Mouse (Mus musculus) MEL (cell line): ENCODE measurements around the gene G430095P16Rik. TPM values are rescaled to one million over a fixed set of nuclear protein-coding genes. Genes with fewer than 3 reads are reported as not detected.

Source experiments
- DNase-seq: peaks from one replicate; pipeline ENCODE4 v3.0.0; 2011; ENCODE audit warnings: low read depth, low spot score
- H3K27ac ChIP-seq: 2 replicates; pipeline ENCODE4 v1.5.1; 2012; ENCODE audit warnings: low read depth, mild to moderate bottlenecking, control low read depth, low read length, moderate library complexity; ENCODE audit not compliant: control insufficient read depth
- H3K27me3 ChIP-seq, 2 experiments: fragments of 150-350 bp in 1 of 2; sonication (generic) in 1 of 2; 2 replicates each; pipeline ENCODE4 v1.6.1; 2012; ENCODE audit warnings: low read length in 2 of 2, mild to moderate bottlenecking in 2 of 2, improper control_type of control experiment in 1 of 2, moderate library complexity in 1 of 2; ENCODE audit not compliant: insufficient read depth in 2 of 2, control insufficient read depth in 1 of 2
- H3K36me3 ChIP-seq, 2 experiments: 2 replicates each; pipeline ENCODE4 v1.6.1; 2012 to 2014; ENCODE audit warnings: low read length in 2 of 2, improper control_type of control experiment in 1 of 2, inconsistent platforms in 1 of 2, mild to moderate bottlenecking in 1 of 2; ENCODE audit not compliant: insufficient read depth in 2 of 2, control insufficient read depth in 1 of 2
- H3K4me1 ChIP-seq, 2 experiments: fragments of 150-350 bp in 1 of 2; sonication (generic) in 1 of 2; 2 replicates each; pipeline ENCODE4 v1.6.1; 2012; ENCODE audit warnings: low read length in 2 of 2, improper control_type of control experiment in 1 of 2, mild to moderate bottlenecking in 1 of 2; ENCODE audit not compliant: insufficient read depth in 2 of 2, control insufficient read depth in 1 of 2
- H3K4me3 ChIP-seq, 2 experiments: fragments of 150-350 bp in 1 of 2; sonication (generic) in 1 of 2; 2 replicates each; pipeline ENCODE4 v1.5.1; 2012; ENCODE audit warnings: low read depth in 2 of 2, low read length in 2 of 2, mild to moderate bottlenecking in 2 of 2, moderate library complexity in 2 of 2, control low read depth in 1 of 2, improper control_type of control experiment in 1 of 2; ENCODE audit not compliant: control insufficient read depth in 1 of 2, insufficient read depth in 1 of 2
- H3K79me2 ChIP-seq: 2 replicates; pipeline ENCODE4 v1.6.1; 2012; ENCODE audit warnings: mild to moderate bottlenecking, low read length, moderate library complexity; ENCODE audit not compliant: control insufficient read depth, poor library complexity, insufficient read depth
- H3K9ac ChIP-seq: 2 replicates; pipeline ENCODE4 v1.6.1; 2012; ENCODE audit warnings: low read depth, mild to moderate bottlenecking, control low read depth, low read length, moderate library complexity; ENCODE audit not compliant: control insufficient read depth, poor library complexity, severe bottlenecking
- H3K9me3 ChIP-seq: fragments of 150-350 bp; sonication (generic); replicated peaks from 2 replicates; pipeline ENCODE4 v1.6.1; 2012; ENCODE audit warnings: mild to moderate bottlenecking, low read length, improper control_type of control experiment, moderate library complexity; ENCODE audit not compliant: insufficient read depth
- CHD2 ChIP-seq: IDR thresholded peaks from 2 replicates; pipeline ENCODE4 v1.6.1; 2011; ENCODE audit warnings: low read length, improper control_type of control experiment
- CTCF ChIP-seq, 3 experiments: IDR thresholded peaks in 2 of 3; conservative IDR thresholded peaks in 1 of 3; 2 replicates each; pipeline ENCODE4 v1.5.1; 2011 to 2012; ENCODE audit warnings: low read length in 3 of 3, low read depth in 2 of 3, mild to moderate bottlenecking in 2 of 3, improper control_type of control experiment in 1 of 3, inconsistent platforms in 1 of 3, mixed read lengths in 1 of 3, moderate library complexity in 1 of 3; ENCODE audit not compliant: control insufficient read depth in 1 of 3, insufficient read depth in 1 of 3, poor library complexity in 1 of 3, severe bottlenecking in 1 of 3
- ELF1 ChIP-seq: IDR thresholded peaks from 2 replicates; pipeline ENCODE4 v1.6.1; 2014; ENCODE audit warnings: low read depth, mild to moderate bottlenecking, inconsistent platforms, low read length, improper control_type of control experiment, moderate library complexity
- GABPA ChIP-seq: IDR thresholded peaks from 2 replicates; pipeline ENCODE4 v1.6.1; 2012; ENCODE audit warnings: low read depth, mild to moderate bottlenecking, inconsistent platforms, low read length, improper control_type of control experiment, moderate library complexity
- GATA1 ChIP-seq: IDR thresholded peaks from 2 replicates; pipeline ENCODE4 v1.6.1; 2011; ENCODE audit warnings: low read depth, low read length, improper control_type of control experiment
- KAT2A ChIP-seq: conservative IDR thresholded peaks from 2 replicates; pipeline ENCODE4 v1.6.1; 2012; ENCODE audit warnings: low read depth, low read length, improper control_type of control experiment, inconsistent platforms
- MEF2A ChIP-seq: IDR thresholded peaks from 2 replicates; pipeline ENCODE4 v1.6.1; 2014; ENCODE audit warnings: low read depth, mild to moderate bottlenecking, inconsistent platforms, low read length, improper control_type of control experiment; ENCODE audit not compliant: poor library complexity, insufficient replicate concordance, severe bottlenecking; ENCODE audit errors: extremely low read depth
- MYB ChIP-seq: IDR thresholded peaks from 2 replicates; pipeline ENCODE4 v1.6.1; 2011; ENCODE audit warnings: mild to moderate bottlenecking, low read depth, low read length, improper control_type of control experiment
- MYC ChIP-seq: IDR thresholded peaks from 2 replicates; pipeline ENCODE4 v1.6.1; 2011; ENCODE audit warnings: low read depth, mild to moderate bottlenecking, low read length, improper control_type of control experiment, moderate library complexity
- POLR2AphosphoS5 ChIP-seq: IDR thresholded peaks from 2 replicates; pipeline ENCODE4 v1.6.1; 2012; ENCODE audit warnings: low read depth, borderline replicate concordance, mild to moderate bottlenecking, inconsistent platforms, low read length, moderate library complexity, mixed read lengths
- ZC3H11A ChIP-seq: IDR thresholded peaks from 2 replicates; pipeline ENCODE4 v1.6.1; 2012; ENCODE audit warnings: low read depth, mild to moderate bottlenecking, inconsistent platforms, low read length, improper control_type of control experiment
- polyA plus RNA-seq, 2 experiments: library from polyadenylated mRNA; stranded (reverse) in 1 of 2; unstranded in 1 of 2; fragments of >175 nt in 1 of 2; fragments of >200 nt in 1 of 2; gene quantifications; 2 replicates each; pipeline versions ENCODE4 v1.2.1 to v1.2.4; 2012; ENCODE audit warnings: low replicate concordance in 2 of 2, low read depth in 1 of 2; ENCODE audit not compliant: insufficient read length in 2 of 2, insufficient read depth in 1 of 2, missing spikeins in 1 of 2
- total RNA-seq: library from RNA; depleted of rRNA; stranded (reverse); fragments of 300-350 nt; gene quantifications from 2 replicates; pipeline ENCODE4 v1.2.3, GENCODE M21; 2012

G430095P16Rik gene
- total and polyA plus RNA-seq, 3 experiments, result 5.6 to 17.1 TPM; not detected in 1

DNA sequence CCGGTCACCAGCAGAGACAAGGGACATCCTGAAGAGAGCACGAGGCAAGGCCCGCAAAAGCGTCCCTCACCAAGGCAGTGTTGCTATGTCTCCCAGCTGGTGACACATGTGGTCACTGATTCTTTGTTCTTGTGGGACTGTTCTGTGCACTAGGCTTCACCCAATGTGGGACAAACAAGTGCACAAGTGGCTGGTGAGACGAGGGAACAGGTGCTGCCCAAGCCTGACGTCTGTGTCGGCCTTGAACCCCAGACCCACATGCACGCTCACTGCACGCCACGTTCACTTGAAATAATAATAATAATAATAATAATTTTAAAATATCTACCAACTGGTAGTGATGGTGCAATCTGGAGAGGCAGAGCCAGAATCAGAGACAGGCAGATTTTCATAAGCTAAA is 36.9 kb downstream of the G430095P16Rik start:
- H3K4me1 ChIP-seq, result no peaks in the 10 kb centered on the region
- no peak for TF ChIP-seq KAT2A
- TF ChIP-seq GATA1, result no peak
- no peak for TF ChIP-seq CHD2
- TF ChIP-seq POLR2AphosphoS5, result no peak
- no peak for TF ChIP-seq MEF2A
- TF ChIP-seq, all 39 proteins: peak for 0
- Histone ChIP-seq H3K4me3 (no peak overlapping the region), H3K36me3 (peaks cover 0 to 8% of the 10 kb centered on the region in 2 experiments; a peak in 2 of 4 replicates), H3K27me3 (no peaks in the 10 kb centered on the region), H3K27ac (no peak overlapping the region), H3K79me2 (no peaks in the 10 kb centered on the region), H3K9ac (no peak overlapping the region), H3K9me3 (no peaks in the 10 kb centered on the region)
- no peak for DNase-seq

GRCm38 (mm10) chr8:84760405-84760805 is 37.6 kb downstream of the G430095P16Rik start:
- Histone ChIP-seq H3K27me3 (no peaks in the 10 kb centered on the region), H3K4me3 (no peak overlapping the region), H3K36me3 (peaks cover 0 to 8% of the 10 kb centered on the region in 2 experiments; a peak in 2 of 4 replicates), H3K9me3 (no peaks in the 10 kb centered on the region), H3K9ac (no peak overlapping the region), H3K79me2 (no peaks in the 10 kb centered on the region), H3K27ac (no peak overlapping the region), H3K4me1 (no peaks in the 10 kb centered on the region)
- no peak for DNase-seq
- TF ChIP-seq KAT2A, result no peak
- TF ChIP-seq GABPA, result no peak

DNA sequence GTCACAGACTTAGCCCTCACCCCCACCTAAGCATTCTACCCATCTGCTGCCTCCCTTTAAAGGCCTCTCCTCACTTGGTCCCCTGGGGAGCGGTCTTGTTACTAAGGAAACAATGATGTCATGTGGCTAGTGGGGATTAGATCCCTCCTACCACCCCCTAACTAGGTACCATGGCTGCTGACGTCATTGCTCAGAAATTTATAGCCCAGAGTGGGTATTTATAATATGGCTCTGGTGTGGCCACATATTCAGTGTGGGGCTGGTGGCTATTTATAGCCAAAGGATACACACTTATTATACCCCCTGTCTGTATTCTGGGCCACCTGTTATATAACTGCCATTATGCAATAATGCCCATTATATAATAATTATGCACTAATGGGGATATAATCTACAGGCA is 38.1 kb downstream of the G430095P16Rik start:
- Histone ChIP-seq H3K9ac (no peak overlapping the region), H3K27me3 (no peaks in the 10 kb centered on the region), H3K36me3 (peaks cover 0 to 8% of the 10 kb centered on the region in 2 experiments; a peak in 2 of 4 replicates), H3K4me3 (no peak overlapping the region), H3K4me1 (no peaks in the 10 kb centered on the region), H3K79me2 (no peaks in the 10 kb centered on the region), H3K9me3 (no peaks in the 10 kb centered on the region), H3K27ac (no peak overlapping the region)
- no peak for DNase-seq
- no peak for TF ChIP-seq GABPA
- no peak for TF ChIP-seq ZC3H11A
- no peak for TF ChIP-seq ELF1
- no peak for TF ChIP-seq MYB
- no peak for TF ChIP-seq MYC
- no peak for TF ChIP-seq CTCF (IDR thresholded peaks at IDR 0.05 in 2 of 3, conservative IDR thresholded peaks at IDR 0.05 in 1 of 3; ENCODE audit: control insufficient read depth in 1 of 3, insufficient read depth in 1 of 3, low read depth in 2 of 3, low read length in 3 of 3, poor library complexity in 1 of 3, severe bottlenecking in 1 of 3)
